Mouse (Mus musculus): ENCODE results near the gene Ryk. TPM values are rescaled to one million over a fixed set of nuclear protein-coding genes. Genes with fewer than 3 reads are reported as not detected.

The Ryk gene
- polyA plus RNA-seq, 1 experiment from 2014 or later = 7.1 TPM

GRCm38 (mm10) chr9:102948706-102949105 is 114.0 kb downstream of the Ryk start:
- DNase-seq (ENCODE audit: low spot score) = no peak

- no peak for DNase-seq (ENCODE audit: low spot score)
Observed at GRCm38 (mm10) chr9:102951091-102951994, 116.6 kb downstream of the Ryk start.

GRCm38 (mm10) chr9:102955866-102956265 is 121.1 kb downstream of the Ryk start:
- no peak for DNase-seq (ENCODE audit: low spot score)

Other genes starting within 250 kb of the Ryk start
- gene Anapc13, start 208.6 kb upstream of the Ryk start, polyA plus RNA-seq (2015; fragmentation: Nextera tagmentation; extraction: Ambion mirVana) = 181 and 185 TPM in 2 replicates
- gene Cep63, start 208.4 kb upstream of the Ryk start, polyA plus RNA-seq (2015; fragmentation: Nextera tagmentation; extraction: Ambion mirVana) = 51.7 and 53.3 TPM in 2 replicates
- 4.9 and 6.4 TPM in 2 replicates for gene Amotl2, start 118.2 kb upstream of the Ryk start, polyA plus RNA-seq (2015; fragmentation: Nextera tagmentation; extraction: Ambion mirVana)
- 10.0 and 12.2 TPM in 2 replicates for gene Slco2a1, start 153.8 kb downstream of the Ryk start, polyA plus RNA-seq (2015; fragmentation: Nextera tagmentation; extraction: Ambion mirVana)